Mouse (Mus musculus) ES-Bruce4 (cell line): ENCODE measurements around the gene Adamts9.

Experiments used
- CTCF ChIP-seq: IDR thresholded peaks from one replicate; pipeline ENCODE4 v1.8.1; 2011; ENCODE audit warnings: low read depth, low read length
- EP300 ChIP-seq: IDR thresholded peaks from 2 replicates; pipeline ENCODE4 v1.6.1; 2011; ENCODE audit warnings: low read depth, low read length; ENCODE audit not compliant: insufficient read depth
- POLR2A ChIP-seq: IDR thresholded peaks from one replicate; pipeline ENCODE4 v1.8.1; 2011; ENCODE audit warnings: low read length; ENCODE audit not compliant: insufficient read depth

GRCm38 (mm10) chr6:92904491-92904890 is 38.8 kb downstream of the Adamts9 start:
- TF ChIP-seq POLR2A (no peak), CTCF (no peak), EP300 (no peak)
